ENCODE assay signal across 8 mouse cellular contexts in genomic region chr12:112722240-112723027, GRCm38 (mm10). TPM values are rescaled to one million over a fixed set of nuclear protein-coding genes. Genes with fewer than 3 reads are reported as not detected.
A peak's percentile ranks its signal among the peaks of the same experiment; 100 is the strongest.
DNase-seq lines count a peak whose midpoint lies in the region; ATAC-seq and TF ChIP-seq lines count a peak whose summit lies in the region.

No protein-coding gene starts in this region.

- no peaks in the 10 kb centered on the region for H3K27me3 ChIP-seq in cerebellum, adult 2 months (ENCODE audit: control insufficient read depth, insufficient read depth, low read length)
- 0 out of 2 replicates have a peak, but pooled peaks cover 4% of the 10 kb centered on the region for H3K27me3 ChIP-seq in intestine, embryonic 15.5 days (replicated peaks)
- H3K27me3 ChIP-seq in liver, postnatal 0 days (ENCODE audit: insufficient read depth, low read length): peaks cover 22% of the 10 kb centered on the region
- peaks cover 30% of the 10 kb centered on the region for H3K27me3 ChIP-seq in neural tube, embryonic 13.5 days

- ATAC-seq in intestine, embryonic 15.5 days: peak; percentile 68
- peak; percentile 29 for ATAC-seq in liver, postnatal 0 days
- ATAC-seq in neural tube, embryonic 13.5 days (ENCODE audit: low read depth): peak; percentile 52

- no peaks in the 10 kb centered on the region; the same call in 1 of the 2 replicates for H3K36me3 ChIP-seq in intestine, embryonic 15.5 days
- H3K36me3 ChIP-seq in liver, postnatal 0 days (replicated peaks; ENCODE audit: insufficient read depth, low read length): no peaks in the 10 kb centered on the region
- H3K36me3 ChIP-seq in neural tube, embryonic 13.5 days: peaks cover 6% of the 10 kb centered on the region; the same call in 1 of the 2 replicates

- TF ChIP-seq EP300 in liver, postnatal 0 days (IDR thresholded peaks at IDR 0.05; ENCODE audit: low read depth): no peak

- peaks cover 36% of the 10 kb centered on the region for H3K4me1 ChIP-seq in cerebellum, adult 2 months (ENCODE audit: control insufficient read depth, insufficient read depth, low read length)
- H3K4me1 ChIP-seq in intestine, embryonic 15.5 days (replicated peaks): peaks cover 32% of the 10 kb centered on the region
- H3K4me1 ChIP-seq in liver, postnatal 0 days (ENCODE audit: insufficient read depth): peaks cover 16% of the 10 kb centered on the region
- H3K4me1 ChIP-seq in neural tube, embryonic 13.5 days (replicated peaks): peaks cover 52% of the 10 kb centered on the region

- H3K9ac ChIP-seq in intestine, embryonic 15.5 days: peak overlapping the region; percentile 83
- H3K9ac ChIP-seq in liver, postnatal 0 days (replicated peaks): peak overlapping the region; percentile 75
- H3K9ac ChIP-seq in neural tube, embryonic 13.5 days: peak overlapping the region; percentile 90

- intact Hi-C loops in gastrocnemius, adult 2 months (cut with DNase I): no loop called here

- H3K4me2 ChIP-seq in intestine, embryonic 15.5 days (replicated peaks): peak overlapping the region; percentile 94
- H3K4me2 ChIP-seq in liver, postnatal 0 days (ENCODE audit: low read depth, low read length): peak overlapping the region; percentile 91
- H3K4me2 ChIP-seq in neural tube, embryonic 13.5 days: peak overlapping the region; percentile 93

- peak overlapping the region; percentile 87 for H3K4me3 ChIP-seq in cerebellum, adult 2 months (replicated peaks; ENCODE audit: insufficient read depth, low read depth, low read length)
- peak overlapping the region; percentile 92 for H3K4me3 ChIP-seq in gastrocnemius, adult 2 months
- peak overlapping the region; percentile 83 for H3K4me3 ChIP-seq in intestine, embryonic 15.5 days (replicated peaks)
- peak overlapping the region; percentile 69 for H3K4me3 ChIP-seq in liver, postnatal 0 days (ENCODE audit: low read depth, low read length)
- peak overlapping the region; percentile 91 for H3K4me3 ChIP-seq in neural tube, embryonic 13.5 days

- no peaks in the 10 kb centered on the region for H3K9me3 ChIP-seq in intestine, embryonic 15.5 days
- no peaks in the 10 kb centered on the region for H3K9me3 ChIP-seq in liver, postnatal 0 days (ENCODE audit: low read length)
- no peaks in the 10 kb centered on the region for H3K9me3 ChIP-seq in neural tube, embryonic 13.5 days

- 1% methylated on average over 70 of the region's 75 CpGs for WGBS in cerebellum, adult 2 months
- under 1% methylated on average over 74 of the region's 75 CpGs for WGBS in intestine, embryonic 15.5 days
- 5% methylated on average over 27 of the region's 75 CpGs for WGBS in liver, postnatal 0 days (ENCODE audit: insufficient replicate concordance)
- under 1% methylated on average over 70 of the region's 75 CpGs for WGBS in neural tube, embryonic 13.5 days

- no peak for TF ChIP-seq CTCF in cerebellum, adult 2 months (IDR thresholded peaks at IDR 0.05; ENCODE audit: borderline replicate concordance, insufficient read depth, low read depth, low read length)
- TF ChIP-seq CTCF in gastrocnemius, adult 2 months (IDR thresholded peaks at IDR 0.05): no peak
- TF ChIP-seq CTCF in liver, postnatal 0 days (IDR thresholded peaks at IDR 0.05; ENCODE audit: low read depth): no peak

- TF ChIP-seq POLR2A in cerebellum, adult 2 months (IDR thresholded peaks at IDR 0.05; ENCODE audit: borderline replicate concordance, insufficient read depth, low read length): no peak

- H3K27ac ChIP-seq in cerebellum, adult 2 months (ENCODE audit: insufficient read depth, low read length): peak overlapping the region; percentile 66
- peak overlapping the region; percentile 85 for H3K27ac ChIP-seq in gastrocnemius, adult 2 months
- peak overlapping the region; percentile 94 for H3K27ac ChIP-seq in intestine, embryonic 15.5 days
- H3K27ac ChIP-seq in liver, postnatal 0 days (ENCODE audit: low read depth): peak overlapping the region; percentile 82
- H3K27ac ChIP-seq in neural tube, embryonic 13.5 days (replicated peaks): peak overlapping the region; percentile 62; the same call in 1 of the 2 replicates

- DNase-seq in left cerebral cortex, adult 18-20 months (ENCODE audit: low spot score in 2 of 2): peak; percentile 58
- no peak for DNase-seq in left cerebral cortex, adult 11 months (ENCODE audit: low spot score)
- peak; percentile 80 to 83 for DNase-seq in cerebellum, adult 2 months
- peak; percentile 83 for DNase-seq in gastrocnemius, adult 2 months
- peak; percentile 47 for DNase-seq in liver, postnatal 0 days
- peak; percentile 83 for DNase-seq in urinary bladder, postnatal 14 days (ENCODE audit: low spot score)

RNA-seq across cellular contexts. Expression of gene Cep170b, which starts 2.2 kb away (rescaled TPM):
- total RNA-seq in left cerebral cortex, adult 18-20 months (2021): 100 to 1,000 TPM; 267 to 284 TPM
- 102 and 107 TPM in 2 replicates for polyA plus RNA-seq in cerebellum, adult 2 months (2012; rRNA removed)
- total RNA-seq in gastrocnemius, adult 2 months (2021): 10 to 100 TPM in 1 of 2 experiments, 1 to 10 TPM in 1; 9.8 to 13.6 TPM
- polyA plus RNA-seq in intestine, embryonic 15.5 days (2015; fragmentation: Nextera tagmentation; extraction: Ambion mirVana): 20.1 and 22.4 TPM in 2 replicates
- 4.0 and 4.8 TPM in 2 replicates for polyA plus RNA-seq in liver, postnatal 0 days (2015; fragmentation: Nextera tagmentation; extraction: Ambion mirVana)
- 23.7 and 26.9 TPM in 2 replicates for polyA plus RNA-seq in neural tube, embryonic 13.5 days (2015; fragmentation: Nextera tagmentation; extraction: Ambion mirVana)

RNA-seq across cellular contexts. Expression of gene Pld4, which starts 38.0 kb away (rescaled TPM):
- 1 to 10 TPM; 9.7 to 10.0 TPM for total RNA-seq in left cerebral cortex, adult 18-20 months (2021)
- 6.7 and 7.8 TPM in 2 replicates for polyA plus RNA-seq in cerebellum, adult 2 months (2012; rRNA removed)
- 1 to 10 TPM; 1.7 to 4.0 TPM for total RNA-seq in gastrocnemius, adult 2 months (2021)
- 11.6 and 12.6 TPM in 2 replicates for polyA plus RNA-seq in intestine, embryonic 15.5 days (2015; fragmentation: Nextera tagmentation; extraction: Ambion mirVana)
- polyA plus RNA-seq in liver, postnatal 0 days (2015; fragmentation: Nextera tagmentation; extraction: Ambion mirVana): 20.9 and 22.4 TPM in 2 replicates
- polyA plus RNA-seq in neural tube, embryonic 13.5 days (2015; fragmentation: Nextera tagmentation; extraction: Ambion mirVana): 6.7 and 8.6 TPM in 2 replicates

RNA-seq across cellular contexts. Expression of gene Zbtb42, which starts 43.8 kb away (rescaled TPM):
- total RNA-seq in left cerebral cortex, adult 18-20 months (2021): 1 to 10 TPM; 1.1 to 1.5 TPM
- 1.5 and 1.8 TPM in 2 replicates for polyA plus RNA-seq in cerebellum, adult 2 months (2012; rRNA removed)
- under 1 TPM; 0.64 to 0.81 TPM for total RNA-seq in gastrocnemius, adult 2 months (2021)
- 7.5 and 10.3 TPM in 2 replicates for polyA plus RNA-seq in intestine, embryonic 15.5 days (2015; fragmentation: Nextera tagmentation; extraction: Ambion mirVana)
- 1.3 and 1.6 TPM in 2 replicates for polyA plus RNA-seq in liver, postnatal 0 days (2015; fragmentation: Nextera tagmentation; extraction: Ambion mirVana)
- polyA plus RNA-seq in neural tube, embryonic 13.5 days (2015; fragmentation: Nextera tagmentation; extraction: Ambion mirVana): 2.1 TPM in 2 replicates

RNA-seq across cellular contexts. Expression of gene Akt1, which starts 47.8 kb away (rescaled TPM):
- 100 to 1,000 TPM; 161 to 169 TPM for total RNA-seq in left cerebral cortex, adult 18-20 months (2021)
- 163 and 177 TPM in 2 replicates for polyA plus RNA-seq in cerebellum, adult 2 months (2012; rRNA removed)
- 10 to 100 TPM; 50.9 to 59.3 TPM for total RNA-seq in gastrocnemius, adult 2 months (2021)
- 128 and 141 TPM in 2 replicates for polyA plus RNA-seq in intestine, embryonic 15.5 days (2015; fragmentation: Nextera tagmentation; extraction: Ambion mirVana)
- 26.7 and 29.3 TPM in 2 replicates for polyA plus RNA-seq in liver, postnatal 0 days (2015; fragmentation: Nextera tagmentation; extraction: Ambion mirVana)
- polyA plus RNA-seq in neural tube, embryonic 13.5 days (2015; fragmentation: Nextera tagmentation; extraction: Ambion mirVana): 73.4 and 101 TPM in 2 replicates
